Mouse (Mus musculus): ENCODE results near the gene Crygb. TPM values are rescaled to one million over a fixed set of nuclear protein-coding genes. Genes with fewer than 3 reads are reported as not detected.

Gene Crygb
- total RNA-seq (2021) = not detected

DNA sequence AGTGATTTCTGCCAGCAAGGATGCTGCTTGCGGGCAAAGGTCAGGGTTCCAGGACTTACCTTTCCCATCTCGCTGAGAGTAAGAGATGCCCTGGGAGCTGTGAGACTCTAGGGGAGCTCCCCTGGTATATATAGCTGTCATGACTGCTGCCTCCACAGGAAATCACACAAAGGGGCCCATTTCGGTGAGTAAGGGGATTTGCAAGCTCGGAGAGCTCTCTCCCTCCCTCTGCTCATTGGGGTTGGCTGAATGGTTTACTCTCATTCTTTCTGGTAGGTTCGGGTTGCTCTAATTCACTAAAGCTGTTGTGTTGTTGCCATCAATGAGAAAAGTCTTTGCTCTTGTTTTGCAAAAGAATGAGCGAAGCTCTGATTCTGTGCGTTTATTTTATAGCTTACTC lies at the start of gene Crygb:
Gene Crygb, minus strand, starts transcription at position 101 of the 400 bp plus-strand sequence.
- DNase-seq (ENCODE audit: low spot score) = no peak
- intact Hi-C loops (cut with DNase I) = no loop called here

DNA sequence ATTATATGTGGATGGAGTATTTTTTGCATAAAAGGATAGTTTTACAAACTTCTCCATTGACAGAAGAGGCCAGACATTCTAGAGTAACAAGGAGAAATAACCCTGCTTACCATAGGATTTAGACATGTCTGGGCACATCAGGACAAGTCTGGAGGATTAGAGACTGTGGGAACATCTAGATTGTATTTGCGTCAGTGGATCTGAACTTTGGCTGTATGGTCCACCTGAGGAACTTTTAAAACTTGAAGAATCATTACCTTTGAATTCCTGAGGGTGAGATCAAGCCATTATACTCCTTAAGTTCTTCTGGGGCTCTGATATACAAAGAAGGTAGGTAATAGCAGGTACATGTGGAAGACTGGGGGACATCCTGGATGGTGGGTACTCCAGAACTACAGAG lies 49.6 kb upstream of the Crygb start:
- DNase-seq (ENCODE audit: low spot score) = no peak
- intact Hi-C loops (cut with DNase I) = no loop called here

DNA sequence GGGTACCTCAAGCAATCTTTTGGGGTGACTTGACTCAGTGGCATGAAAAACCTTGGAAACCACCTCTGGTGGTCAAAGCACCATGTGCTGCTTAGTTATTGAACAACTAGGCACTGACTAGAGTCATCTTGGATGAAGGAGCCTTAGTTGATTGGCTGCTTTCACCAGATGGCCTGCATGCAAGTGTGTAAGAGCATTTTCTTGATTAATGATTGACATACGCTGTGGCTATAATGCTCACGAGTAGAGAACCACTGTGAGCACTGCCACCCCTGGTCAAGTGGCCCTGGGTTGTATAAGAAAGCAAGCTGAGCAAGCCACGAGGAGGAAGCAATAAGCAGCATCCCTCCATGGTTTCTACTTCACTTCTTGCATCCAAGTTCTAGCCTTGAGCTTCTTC lies 48.1 kb upstream of the Crygb start:
- no peak for DNase-seq (ENCODE audit: low spot score)
- intact Hi-C loops (cut with DNase I) = no loop called here

DNA sequence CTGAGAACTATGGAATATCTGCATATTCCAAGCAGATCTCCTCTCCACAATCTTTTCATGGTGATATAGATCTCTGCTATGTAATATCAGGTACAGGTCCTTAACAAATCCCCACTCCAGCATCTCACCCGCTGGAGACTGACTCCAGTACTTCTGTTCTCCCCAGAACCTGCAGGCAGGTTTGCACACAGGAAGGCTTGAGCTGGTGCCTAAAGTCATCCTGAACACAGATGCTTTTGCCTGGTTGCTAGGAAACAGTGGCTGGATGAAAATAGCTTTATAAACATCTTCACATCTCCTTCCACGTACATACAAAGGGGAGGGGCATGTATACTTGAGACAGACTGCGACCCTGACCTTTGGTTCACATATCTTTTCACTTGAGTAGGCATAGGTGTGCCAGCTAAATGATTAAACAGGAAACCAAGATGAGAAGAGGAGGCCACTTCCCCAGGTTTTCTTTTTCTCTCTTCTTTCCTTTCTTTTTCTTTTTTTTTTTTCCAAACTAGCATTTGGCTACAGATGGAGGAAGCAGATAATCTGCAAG lies 47.6 kb upstream of the Crygb start:
- intact Hi-C loops (cut with DNase I) = no loop called here
- DNase-seq (ENCODE audit: low spot score) = no peak

DNA sequence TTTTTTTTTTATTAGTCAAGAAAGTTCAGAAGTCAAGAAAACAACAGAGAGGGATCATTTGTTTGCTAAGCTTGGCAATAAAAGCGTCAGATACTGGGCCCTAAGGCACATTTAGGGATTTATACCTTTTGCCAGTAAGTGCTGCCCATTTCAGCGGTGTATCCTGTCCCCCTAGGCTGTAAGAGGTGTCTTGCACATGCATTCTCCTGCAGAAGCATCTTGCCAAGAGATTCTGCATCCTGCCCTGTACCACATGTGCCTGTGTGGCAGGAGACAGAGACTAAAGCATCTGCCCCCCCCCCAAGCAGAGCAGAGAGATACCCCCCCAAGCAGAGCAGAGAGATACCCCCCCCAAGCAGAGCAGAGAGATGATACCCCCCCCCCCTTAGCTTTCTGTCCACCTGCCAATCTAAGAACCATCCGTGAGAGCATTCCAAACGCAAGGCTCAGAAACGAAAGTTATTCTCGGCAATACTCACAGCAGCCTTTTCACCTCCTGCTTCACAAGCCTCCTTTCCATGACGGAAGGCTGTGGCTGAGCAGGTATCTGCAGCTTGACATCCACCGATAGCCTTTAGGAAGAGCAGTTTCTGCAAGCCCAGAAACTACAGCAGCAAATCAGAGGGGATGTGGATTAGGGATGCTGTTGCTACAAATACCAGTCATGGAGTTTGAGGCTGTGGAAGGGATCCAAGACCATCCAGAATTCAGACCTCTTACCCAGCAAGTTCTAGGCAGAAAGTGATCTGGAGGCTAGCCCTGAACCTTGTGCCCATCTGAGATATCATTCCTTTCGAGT lies 40.7 kb upstream of the Crygb start, which contains the start of gene D630023F18Rik:
Gene D630023F18Rik, minus strand, starts transcription at position 641 of the 799 bp plus-strand sequence.
- intact Hi-C loops (cut with DNase I) = no loop called here

DNA sequence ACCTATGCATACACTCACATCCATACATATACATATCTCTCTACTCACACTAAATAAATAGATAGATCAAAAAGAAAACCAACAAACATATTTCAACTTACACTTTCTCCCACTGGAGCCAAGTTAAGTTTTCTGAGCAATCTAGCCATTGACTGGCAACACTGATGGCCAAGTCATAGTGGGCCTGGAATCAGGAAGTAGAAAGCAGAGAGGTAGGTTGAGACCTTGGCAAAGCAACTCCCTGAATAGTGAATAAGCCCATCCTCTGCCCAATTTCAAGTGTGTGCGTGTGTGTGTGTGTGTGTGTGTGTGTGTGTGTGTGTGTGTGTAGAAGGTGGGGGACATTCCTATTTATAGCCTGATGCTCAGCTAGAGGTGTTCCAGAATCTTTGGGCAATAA lies 37.4 kb upstream of the Crygb start, which contains the start of gene Gm28845:
Gene Gm28845, minus strand, starts transcription at position 121 of the 400 bp plus-strand sequence.
- DNase-seq (ENCODE audit: low spot score) = no peak
- intact Hi-C loops (cut with DNase I) = no loop called here

More for the DNA sequence above, 40.7 kb upstream of the Crygb start, which contains the start of gene D630023F18Rik:
- no peak for DNase-seq (ENCODE audit: low spot score)

DNA sequence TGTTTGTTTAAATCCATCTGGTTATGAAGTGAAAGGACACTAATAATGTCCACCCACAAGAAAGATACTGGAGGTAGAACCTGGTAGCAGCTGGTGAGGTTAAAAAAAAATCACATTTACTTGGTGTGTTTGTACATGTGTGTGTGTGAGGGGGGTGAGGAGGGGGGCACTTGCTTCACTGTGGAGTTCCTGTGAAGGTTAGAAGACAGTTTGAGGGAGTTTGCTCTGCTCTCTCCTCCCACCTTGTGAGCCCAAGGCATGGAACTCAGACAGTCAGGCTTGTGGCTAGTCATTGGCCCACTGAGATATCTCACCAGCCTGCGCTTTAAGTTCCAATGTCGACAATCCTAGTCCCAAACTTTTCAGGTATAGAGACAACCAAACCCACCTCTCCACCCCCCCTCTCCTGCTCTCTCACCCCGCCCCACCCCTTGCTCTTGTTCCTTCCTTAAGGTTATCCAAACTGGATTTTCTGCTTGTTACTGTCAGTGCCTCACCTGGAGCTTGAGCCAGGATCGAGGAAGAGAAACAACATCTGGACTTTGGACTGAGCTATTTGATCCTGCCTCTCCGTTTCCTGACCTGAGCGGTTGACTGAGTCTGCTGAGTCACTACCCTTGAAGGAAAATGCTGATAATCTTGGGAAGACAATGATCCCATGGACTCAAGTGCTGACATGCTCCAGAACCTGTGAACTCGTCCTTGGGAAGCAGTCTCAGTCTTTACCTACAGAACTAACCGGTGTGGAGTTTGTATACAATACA lies 36.2 kb upstream of the Crygb start:
- intact Hi-C loops (cut with DNase I) = no loop called here
- no peak for DNase-seq (ENCODE audit: low spot score)

DNA sequence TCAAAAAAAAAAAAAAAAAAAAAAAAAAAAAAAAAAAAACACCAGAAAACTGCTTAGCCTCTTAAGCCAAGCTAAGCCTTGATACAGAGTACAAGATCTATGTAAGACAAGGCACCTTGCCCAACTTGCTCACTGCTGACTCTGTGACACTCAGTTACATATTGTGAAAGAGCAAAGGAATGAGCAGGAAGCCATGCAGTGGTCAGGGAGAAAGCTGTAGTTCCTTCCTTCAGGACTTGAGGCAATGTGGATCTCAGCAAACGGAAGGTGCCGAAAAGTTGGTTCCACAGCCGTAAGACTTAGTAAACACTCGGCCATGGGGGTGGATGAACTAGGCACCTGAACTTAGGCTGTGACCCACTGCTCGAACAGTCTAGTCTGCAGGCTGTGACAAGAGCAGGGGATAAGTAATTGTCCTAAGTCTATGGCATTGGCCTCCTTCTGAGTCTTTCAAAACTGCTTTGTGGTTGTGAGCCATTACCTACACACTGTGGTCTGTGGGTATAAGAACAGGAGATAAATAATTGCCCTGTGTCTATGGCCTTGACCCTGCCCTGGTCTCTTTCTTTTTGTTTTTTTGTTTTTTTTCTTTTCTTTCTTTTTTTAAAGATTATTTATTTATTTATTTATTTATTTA lies 31.6 kb upstream of the Crygb start:
- no peak for DNase-seq (ENCODE audit: low spot score)
- intact Hi-C loops (cut with DNase I) = loop anchor here (2.0 kb wide), 1 partner anchor 65 kb away; no protein-coding TSS in a partner anchor

DNA sequence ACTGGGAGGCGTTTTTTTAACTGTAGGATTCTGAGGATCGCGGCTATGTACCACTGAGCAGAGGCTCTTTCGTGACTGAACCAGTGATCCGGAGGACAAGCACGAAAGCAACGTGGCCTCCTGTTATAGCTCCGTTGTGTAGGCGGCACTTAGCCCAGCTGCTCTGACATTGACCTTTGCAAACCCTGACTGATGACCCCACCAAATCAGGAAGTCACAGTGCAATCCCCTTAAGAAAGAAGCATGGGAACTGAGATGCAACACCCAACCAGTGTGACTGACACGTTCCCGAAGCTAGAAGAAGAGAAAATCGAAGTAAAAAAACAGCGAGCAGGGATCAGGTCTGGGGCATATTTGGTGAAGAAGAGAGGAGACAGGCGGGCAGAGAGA lies 30.7 kb upstream of the Crygb start:
- no peak for DNase-seq (ENCODE audit: low spot score)
- intact Hi-C loops (cut with DNase I) = loop anchor here (2.0 kb wide), 1 partner anchor 66 kb away; no protein-coding TSS in a partner anchor

DNA sequence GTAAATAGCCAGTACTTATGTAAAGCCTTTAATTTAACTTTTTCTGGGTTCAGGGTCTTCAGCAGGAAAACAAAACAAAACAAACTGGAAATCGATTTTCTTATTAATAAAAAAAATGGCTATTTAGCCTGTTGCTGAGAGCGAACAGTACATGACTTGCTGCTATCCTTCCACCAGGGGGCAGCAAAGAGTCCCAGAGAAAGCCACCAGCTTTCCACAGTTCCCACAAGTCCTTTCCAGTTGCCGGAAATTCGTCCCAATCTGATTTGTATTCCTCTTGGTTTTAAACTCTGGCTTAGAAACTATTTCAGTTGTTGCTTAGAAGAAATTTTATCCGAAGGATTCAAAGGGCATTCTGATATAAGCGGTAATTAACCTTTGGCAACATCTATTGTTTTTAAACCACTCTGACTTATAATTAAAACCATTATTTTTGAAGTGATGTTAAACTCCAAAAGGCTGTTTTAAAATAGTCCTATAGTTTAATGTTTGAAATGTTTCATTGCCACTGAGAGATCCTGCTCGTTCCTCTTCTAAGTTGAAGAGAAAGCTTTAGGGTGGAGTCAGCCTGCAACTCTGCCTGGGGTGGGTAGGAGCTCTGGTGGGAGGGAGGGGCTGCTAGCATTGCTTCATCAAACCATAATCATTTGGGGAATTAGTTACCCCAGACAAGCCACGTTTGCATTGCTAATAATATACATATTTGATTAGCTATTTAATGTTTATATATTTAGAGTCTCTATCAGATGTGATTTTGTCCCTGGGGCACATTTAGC lies 30.1 kb upstream of the Crygb start:
- peak; percentile 16 for DNase-seq (ENCODE audit: low spot score)
- intact Hi-C loops (cut with DNase I) = loop anchor here (2.0 kb wide), 1 partner anchor 67 kb away; no protein-coding TSS in a partner anchor

DNA sequence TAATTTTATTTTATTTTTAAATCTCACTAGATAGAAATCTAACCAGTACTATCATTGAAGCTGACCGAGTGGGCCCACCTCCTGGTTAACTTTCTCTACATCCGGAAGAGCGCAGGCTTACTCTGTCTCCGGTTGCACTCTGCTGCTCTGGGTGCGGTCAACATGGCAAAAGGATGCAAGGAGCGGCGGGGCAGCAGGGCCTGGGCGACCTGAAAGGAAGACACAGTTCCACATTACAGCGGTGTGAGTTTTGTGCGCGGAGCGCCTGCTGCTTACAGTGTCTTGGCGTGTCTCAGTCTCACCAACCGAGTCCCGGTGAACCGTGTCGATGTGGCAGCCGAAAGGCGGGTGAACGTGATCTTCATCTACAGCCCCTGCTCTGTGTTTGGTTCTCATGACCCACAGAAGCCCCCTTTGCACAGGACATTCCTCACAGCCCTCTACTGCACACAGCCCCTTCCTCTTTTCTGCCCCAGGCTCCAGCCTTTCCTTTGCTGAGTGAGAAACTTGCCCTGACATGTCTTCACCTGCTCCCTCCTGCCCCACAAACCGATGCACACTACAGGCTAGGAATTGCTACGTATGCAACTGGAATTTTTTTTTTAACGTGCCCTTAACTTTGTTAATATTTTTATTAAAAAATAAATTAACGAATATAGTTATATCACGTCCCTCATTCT lies 27.8 kb upstream of the Crygb start:
- intact Hi-C loops (cut with DNase I) = no loop called here
- no peak for DNase-seq (ENCODE audit: low spot score)

DNA sequence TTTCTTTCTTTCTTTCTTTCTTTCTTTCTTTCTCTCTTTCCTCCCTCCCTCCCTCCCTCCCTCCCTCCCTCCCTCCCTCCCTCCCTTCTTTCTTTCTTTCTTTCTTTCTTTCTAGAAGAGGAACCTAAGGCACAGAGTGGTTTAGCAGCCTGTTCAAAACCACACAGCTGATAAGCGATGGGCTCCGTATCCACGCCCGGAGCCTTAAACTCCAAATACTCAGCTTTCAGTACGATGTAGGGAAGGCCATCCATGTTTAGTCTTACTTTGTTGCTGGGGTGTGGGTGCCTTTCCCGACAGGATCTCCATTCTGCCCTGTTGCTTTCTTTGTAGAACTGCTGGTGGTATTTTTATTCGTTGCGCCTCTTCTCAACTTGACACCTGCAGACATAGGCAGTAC lies 27.1 kb upstream of the Crygb start:
- DNase-seq (ENCODE audit: low spot score) = no peak

DNA sequence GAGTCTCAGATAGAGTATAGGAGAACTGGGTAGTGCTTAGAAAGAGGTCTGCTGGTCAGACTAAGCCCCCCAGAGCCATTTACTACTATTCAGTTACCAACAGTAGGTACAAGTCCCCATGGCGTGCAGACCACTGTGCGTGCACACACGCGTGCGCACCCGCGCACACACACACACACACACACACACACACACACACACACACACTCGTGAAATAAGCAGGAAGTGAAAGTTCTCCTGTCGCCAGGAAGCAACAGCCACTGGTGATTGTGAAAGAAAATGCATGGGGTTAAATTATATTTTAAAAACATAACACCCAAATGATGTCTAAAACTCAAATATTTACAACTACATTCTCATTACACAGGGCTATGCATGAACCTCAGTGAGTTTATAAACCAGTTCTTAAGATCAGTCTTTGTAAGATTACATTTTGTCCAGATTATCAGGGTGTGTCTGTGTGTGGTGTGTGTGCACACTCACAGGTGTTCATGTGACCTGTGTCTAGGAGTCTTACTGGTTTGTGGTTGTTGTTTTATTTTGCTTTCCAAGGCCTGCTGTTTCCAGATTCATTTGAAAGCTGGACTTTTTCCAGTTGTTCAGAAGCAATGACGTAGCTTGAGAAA lies 25.7 kb upstream of the Crygb start:
- no peak for DNase-seq (ENCODE audit: low spot score)
- intact Hi-C loops (cut with DNase I) = no loop called here

More for the DNA sequence above, 27.1 kb upstream of the Crygb start:
- intact Hi-C loops (cut with DNase I) = no loop called here

DNA sequence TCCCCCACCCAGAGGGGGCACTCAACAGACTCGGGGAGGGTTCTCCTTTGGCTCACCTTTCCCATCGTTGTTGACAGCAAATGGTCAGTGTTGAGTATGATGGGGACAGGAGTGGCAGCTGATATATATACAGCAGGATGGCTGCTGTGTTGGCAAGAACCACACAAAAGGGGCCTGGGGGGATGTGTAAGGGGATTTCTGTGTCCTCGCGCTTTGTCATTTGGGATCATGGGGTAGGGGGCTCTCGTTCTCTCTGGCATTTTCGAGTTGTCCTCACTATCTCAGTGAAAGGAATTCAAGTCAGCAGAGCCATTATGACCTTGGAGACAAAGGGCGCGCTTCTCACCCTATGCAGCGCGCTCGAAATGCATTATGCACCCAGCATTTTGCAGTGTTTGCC lies 21.2 kb upstream of the Crygb start, which contains the start of gene Cryga:
Gene Cryga, minus strand, starts transcription at position 101 of the 400 bp plus-strand sequence.
- no peak for DNase-seq (ENCODE audit: low spot score)
- intact Hi-C loops (cut with DNase I) = no loop called here

DNA sequence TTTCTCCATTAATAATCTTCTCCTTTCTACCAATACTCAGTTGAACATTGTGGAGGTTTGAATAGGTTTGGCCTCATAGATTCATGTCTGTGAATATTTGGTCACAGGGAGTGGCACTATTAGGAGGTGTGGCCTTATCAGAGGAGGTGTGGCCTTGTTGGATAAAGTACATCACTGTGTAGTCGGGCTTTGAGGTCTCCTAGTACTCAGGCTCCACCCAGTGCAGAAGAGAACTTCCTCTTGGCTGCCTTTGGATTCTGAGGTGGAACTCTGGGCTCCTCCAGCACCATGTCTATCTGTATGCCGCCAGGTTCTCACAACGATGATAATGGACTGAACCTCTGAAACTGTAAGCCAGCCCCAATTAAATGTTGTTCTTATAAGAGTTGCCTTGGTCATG lies 14.9 kb upstream of the Crygb start:
- no peak for DNase-seq (ENCODE audit: low spot score)
- intact Hi-C loops (cut with DNase I) = no loop called here

DNA sequence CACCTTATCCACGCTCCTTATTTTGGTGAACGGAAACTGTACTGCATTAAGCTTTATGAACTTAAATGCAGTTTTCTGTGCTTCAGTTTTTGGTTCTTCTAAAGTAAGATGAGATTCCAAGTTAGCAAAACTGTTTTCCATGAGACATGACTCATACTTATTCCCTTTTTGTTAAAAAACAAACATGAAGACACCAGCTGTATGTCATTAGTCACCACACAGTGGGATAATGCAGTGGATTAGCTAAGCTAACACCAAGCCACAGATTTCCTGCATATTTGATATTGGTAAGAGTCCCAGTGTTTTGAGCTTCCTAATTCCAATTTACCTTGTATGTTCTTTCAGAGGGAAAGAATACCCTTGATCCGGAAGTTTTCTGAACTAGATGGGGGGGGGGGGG lies 9.5 kb upstream of the Crygb start:
- no peak for DNase-seq (ENCODE audit: low spot score)
- intact Hi-C loops (cut with DNase I) = no loop called here

DNA sequence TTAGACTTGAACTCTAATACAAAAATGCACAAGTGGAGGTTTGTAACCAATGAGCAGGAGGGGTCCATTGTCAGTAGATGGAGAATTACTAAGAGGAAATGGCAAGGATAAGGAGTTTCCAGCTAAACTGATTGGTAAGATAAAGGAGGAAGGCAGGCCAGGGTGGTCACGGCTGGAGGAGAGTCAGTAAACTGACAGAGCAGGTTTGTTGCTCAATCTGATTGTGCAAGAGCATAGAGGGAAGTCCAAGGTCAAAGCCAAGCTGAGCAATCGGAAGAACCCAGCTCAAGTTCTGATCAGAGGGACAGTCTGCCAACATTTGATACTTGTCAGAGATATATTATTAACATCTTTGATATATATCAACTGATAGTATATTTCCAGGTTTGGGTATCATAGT lies 8.3 kb upstream of the Crygb start:
- DNase-seq (ENCODE audit: low spot score) = no peak
- intact Hi-C loops (cut with DNase I) = no loop called here

DNA sequence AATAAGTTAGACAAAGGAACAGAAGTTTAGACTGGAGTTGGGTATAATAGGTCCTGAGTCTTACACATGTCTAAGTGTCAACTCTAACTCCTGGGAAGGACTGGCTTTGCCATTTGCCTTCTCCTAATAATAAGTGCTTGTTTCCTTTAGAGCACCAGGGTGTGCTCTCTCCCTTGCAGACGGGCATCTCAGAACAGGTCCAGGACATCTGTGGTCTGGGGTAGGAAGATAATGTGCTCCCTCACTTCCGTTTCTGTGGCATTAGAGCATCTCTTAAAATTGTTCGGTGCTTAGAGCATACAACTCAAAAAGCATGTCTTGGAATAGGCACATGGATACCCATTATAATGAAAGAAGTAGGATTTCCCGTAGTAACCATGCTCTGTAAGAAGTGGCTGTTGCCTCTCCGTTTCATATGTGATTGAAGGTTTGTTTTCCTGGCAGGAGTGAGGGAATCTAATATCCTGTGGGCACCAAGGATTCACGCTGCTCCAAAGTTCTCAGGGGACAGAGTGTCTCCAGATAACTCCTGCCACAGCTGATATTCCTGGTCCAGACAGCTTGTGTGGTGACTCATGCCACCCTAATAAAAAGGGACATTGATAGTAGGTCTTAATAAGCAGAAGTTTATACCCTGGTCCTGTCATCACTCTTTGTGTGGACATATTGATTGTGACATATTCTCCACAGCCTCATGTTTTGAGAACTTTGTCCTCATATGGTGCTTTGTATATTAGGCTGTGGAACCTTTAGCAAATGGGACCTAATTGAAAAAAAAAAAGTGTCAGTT lies 6.7 kb upstream of the Crygb start:
- no peak for DNase-seq (ENCODE audit: low spot score)
- intact Hi-C loops (cut with DNase I) = no loop called here
